Mouse (Mus musculus): ENCODE measurements at regions not wholly inside any gene's neighbourhood (a gene's known extent, or its start where the extent isn't known, plus 50 kb on each side); places are given as distances from the start of the nearest gene placed in this dataset.
A peak's percentile ranks its signal among the peaks of the same experiment; 100 is the strongest.

- ATAC-seq (replicated peaks; ENCODE audit: poor library complexity), result no peak
These were observed 79.1 kb downstream of the Cyp26b1 start for GRCm38 (mm10) chr6:84514623-84515022.

- ATAC-seq (replicated peaks; ENCODE audit: poor library complexity), result no peak
These were observed 85.1 kb downstream of the Cyp26b1 start for GRCm38 (mm10) chr6:84508598-84508997.

DNA sequence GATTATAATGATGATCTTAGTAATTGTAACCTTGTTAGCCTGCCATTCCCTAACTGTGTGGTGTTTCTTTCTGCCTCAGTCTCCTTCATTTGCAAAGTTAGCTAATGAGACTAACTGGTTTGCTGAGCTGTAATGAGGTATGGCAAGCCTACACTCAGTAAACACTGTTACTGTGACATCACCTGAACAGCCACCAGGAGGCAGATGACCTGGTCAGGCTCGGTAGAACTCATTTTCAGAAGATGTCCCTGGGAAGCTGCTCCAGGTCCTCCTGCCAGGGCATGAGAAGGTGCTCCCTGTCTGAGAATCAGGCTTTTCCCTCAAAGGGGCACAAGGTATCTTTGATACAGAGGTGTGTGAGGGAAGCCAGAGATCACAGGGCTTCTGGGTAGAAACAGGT lies 87.0 kb downstream of the Cyp26b1 start:
- ATAC-seq (replicated peaks; ENCODE audit: poor library complexity), result peak; percentile 65

- peak; percentile 68 for ATAC-seq (replicated peaks; ENCODE audit: poor library complexity)
These were observed 93.3 kb downstream of the Cyp26b1 start for GRCm38 (mm10) chr6:84500255-84500886.

DNA sequence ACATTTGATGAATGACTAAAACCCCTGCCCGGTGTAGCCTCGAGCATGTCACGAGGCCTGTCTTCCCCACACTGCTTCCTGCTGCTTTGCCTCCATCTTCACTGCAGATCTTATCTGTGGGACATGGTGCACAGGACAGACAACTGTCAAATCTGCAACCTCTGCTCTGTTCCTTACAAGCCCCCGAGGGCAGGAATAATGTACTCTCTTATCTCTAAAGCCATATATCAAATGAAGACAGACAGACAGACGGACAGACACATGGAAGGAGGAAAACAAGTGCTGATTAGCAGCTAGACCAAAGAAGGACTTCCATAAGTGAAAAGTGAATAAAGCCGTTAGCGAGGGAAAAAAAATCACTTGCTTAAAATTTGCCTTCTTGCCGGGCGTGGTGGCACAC lies 95.6 kb downstream of the Cyp26b1 start:
- ATAC-seq (replicated peaks; ENCODE audit: poor library complexity), result no peak

GRCm38 (mm10) chr6:84493676-84494075 lies 100.0 kb downstream of the Cyp26b1 start:
- peak; percentile 49 for ATAC-seq (replicated peaks; ENCODE audit: poor library complexity)

DNA sequence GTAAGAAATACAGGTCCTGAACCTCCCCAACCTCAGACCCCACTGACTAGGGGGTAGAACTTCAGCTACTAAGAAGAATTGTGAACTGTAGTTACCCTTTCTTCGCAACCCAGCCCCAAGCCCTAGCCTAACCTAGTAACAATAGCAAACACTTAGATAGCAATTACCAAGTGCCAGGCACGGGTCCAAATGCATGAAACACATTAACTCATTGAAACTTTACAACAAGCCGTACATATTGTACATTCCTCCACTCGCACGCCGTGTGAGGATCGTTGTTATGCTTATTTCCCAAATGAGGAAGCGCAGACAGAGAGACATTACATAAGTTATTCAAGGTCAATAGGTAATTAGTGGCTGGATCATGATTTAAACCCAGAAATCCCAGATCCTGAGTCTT lies 100.5 kb downstream of the Cyp26b1 start:
- no peak for ATAC-seq (replicated peaks; ENCODE audit: poor library complexity)

- no peak for ATAC-seq (replicated peaks; ENCODE audit: poor library complexity)
These were observed 101.1 kb downstream of the Cyp26b1 start for GRCm38 (mm10) chr6:84492594-84492993.

DNA sequence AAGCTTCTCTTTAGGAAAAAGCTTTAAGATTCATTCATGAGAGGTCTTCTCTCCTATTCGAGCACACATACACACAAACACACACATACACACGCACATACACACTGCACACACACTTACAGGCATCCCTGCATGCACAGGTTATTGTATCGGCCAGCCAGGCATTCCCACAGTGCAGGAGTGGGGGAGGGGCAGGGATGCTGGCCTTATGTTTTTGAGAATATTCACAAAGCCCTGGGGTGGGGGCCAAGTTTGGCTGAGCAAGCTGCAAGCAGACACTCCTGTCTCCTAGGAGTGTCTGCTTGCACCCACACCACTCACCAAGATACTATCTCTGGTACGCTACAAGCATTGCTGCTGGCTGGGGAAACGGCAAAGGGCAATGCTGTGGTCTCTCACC lies 102.6 kb downstream of the Cyp26b1 start:
- ATAC-seq (replicated peaks; ENCODE audit: poor library complexity), result no peak

GRCm38 (mm10) chr6:84481205-84481604 lies 112.5 kb downstream of the Cyp26b1 start:
- ATAC-seq (replicated peaks; ENCODE audit: poor library complexity), result no peak

DNA sequence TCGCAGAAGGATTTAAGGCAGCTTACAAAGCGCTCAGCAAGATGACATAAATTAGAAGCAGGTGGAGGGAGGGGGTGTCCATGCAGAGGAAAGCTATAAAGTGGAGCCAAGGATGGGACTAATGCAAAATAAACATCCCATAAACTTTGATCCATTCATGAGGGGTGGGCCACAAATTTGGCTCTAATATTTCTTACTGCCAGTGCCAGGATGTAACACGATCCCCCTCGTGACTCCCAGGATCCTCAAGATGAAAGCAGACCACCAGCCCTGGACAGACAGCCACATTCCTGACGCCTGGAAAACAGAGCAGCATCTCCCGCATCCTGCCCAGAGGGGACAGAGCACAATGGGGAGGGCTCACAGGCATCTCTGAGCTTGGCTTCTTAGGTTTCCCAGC lies 116.6 kb downstream of the Cyp26b1 start:
- no peak for ATAC-seq (replicated peaks; ENCODE audit: poor library complexity)

DNA sequence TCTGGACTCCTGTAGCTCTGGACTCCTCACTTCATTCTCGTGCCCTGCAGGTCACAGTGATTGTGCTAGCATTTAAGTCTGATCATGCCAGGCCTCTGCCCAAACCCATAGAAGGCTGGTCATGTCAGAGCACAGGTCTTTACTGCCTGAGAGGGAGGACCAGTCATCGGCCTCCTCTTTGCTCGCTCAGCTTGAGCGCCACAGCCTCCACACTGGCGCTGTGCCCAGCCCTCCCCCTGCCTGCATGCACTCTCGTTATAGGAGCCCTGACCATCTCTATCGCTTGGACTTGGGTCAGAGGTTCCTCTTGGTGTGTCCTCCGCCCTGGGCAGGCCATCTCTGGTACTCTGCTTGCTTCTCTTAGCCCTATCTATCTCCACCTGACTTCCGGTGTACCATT lies 117.2 kb downstream of the Cyp26b1 start:
- ATAC-seq (replicated peaks; ENCODE audit: poor library complexity), result no peak

DNA sequence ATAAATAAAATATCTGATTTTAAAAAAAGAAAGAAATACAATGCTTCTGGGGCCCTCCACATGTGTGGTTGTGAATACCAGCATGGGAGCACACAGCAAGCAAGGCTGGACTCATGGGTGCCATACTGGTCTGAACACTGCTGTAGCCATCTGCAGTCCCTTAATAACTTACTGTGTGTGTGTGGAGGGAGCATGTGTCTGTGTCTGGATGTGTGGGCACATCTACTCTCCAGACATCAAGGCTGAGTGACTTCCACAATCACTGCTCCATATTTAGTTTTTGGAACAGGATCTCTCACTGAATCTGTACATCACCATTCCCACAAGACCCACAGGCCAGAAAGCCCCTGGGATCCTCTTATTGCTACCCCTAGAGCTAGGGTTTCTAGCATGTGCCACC lies 118.9 kb downstream of the Cyp26b1 start:
- no peak for ATAC-seq (replicated peaks; ENCODE audit: poor library complexity)

DNA sequence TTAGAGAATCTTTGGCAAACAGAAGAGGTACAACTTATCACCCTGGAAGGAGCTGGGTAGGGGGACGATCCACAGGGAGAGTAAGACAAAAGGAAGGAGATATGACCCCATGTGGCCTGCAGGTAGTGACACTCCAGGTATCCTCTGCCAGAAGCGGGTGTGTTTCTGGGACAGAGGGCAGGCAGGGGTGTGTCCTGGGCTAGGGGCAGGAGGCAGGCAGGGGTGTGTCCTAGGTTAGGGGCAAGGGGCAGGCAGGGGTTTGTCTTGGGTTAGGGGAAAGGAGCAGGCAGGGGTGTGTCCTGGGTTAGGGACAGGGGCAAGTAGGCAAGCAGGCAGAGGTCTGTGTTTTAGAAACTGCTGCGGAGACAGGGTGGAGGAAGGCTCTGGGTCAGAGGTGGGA lies 120.5 kb downstream of the Cyp26b1 start:
- ATAC-seq (replicated peaks; ENCODE audit: poor library complexity), result no peak

- ATAC-seq (replicated peaks; ENCODE audit: poor library complexity), result peak; percentile 65; the same call in 1 of the 2 replicates
These were observed 121.4 kb downstream of the Cyp26b1 start for GRCm38 (mm10) chr6:84472287-84472686.

DNA sequence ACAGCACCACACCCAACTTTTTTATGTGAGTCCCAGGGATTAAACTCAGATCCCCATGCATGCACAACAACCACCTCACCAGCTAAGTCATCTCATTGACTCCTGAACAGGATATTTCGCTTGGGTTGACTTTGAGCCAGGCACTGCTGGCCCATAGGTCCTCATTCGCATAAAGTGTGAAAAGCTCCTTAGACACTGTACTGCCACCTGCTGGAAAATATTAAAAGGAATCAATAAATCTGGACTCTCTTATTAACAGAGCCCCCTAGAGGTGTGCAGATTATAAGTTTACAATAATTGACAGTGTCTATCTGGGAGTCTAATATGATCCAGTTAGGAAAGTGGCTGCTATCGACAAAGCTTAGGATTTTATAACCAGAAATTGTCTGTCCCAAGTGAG lies 126.4 kb downstream of the Cyp26b1 start:
- no peak for ATAC-seq (replicated peaks; ENCODE audit: poor library complexity)

DNA sequence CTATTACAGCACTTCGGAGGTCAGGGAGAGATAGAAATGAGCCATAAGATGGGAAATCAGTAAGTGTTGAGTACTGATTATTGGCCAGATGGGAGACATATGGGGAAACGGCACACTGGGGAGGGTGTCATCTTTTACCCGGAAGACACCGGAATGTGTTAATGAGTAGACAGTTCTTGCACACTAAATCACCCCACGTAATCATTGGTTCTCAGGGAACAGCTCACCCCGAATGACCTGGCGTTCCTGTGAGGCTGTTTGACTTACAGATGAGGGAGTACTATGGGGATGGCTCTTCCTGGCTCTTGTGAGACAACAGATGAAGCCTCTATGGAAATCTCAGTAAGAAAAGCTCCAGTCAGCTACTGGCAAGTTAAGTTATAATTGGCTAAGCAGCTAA lies 127.5 kb downstream of the Cyp26b1 start:
- no peak for ATAC-seq (replicated peaks; ENCODE audit: poor library complexity)

DNA sequence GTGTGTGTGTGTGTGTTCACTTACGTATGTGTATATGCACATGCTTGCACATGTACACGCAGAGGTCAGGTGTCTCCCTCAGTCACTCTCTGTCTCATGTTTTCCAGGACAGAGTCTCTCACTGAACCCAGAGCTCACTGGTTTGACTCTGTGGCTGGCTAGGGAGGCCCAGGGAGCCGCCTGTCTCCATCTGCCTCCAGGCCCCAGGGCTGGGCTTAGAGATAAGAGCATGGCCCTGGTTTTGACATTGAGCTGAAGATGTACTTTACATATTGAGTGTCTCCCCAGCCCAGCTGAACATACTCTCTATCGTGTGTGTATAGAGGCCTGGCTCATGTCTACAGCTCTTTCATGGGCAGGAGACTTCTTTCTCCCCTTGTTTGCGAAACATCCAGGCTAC lies 128.1 kb downstream of the Cyp26b1 start:
- ATAC-seq (replicated peaks; ENCODE audit: poor library complexity), result peak; percentile 88

- no peak for ATAC-seq (replicated peaks; ENCODE audit: poor library complexity)
These were observed 129.9 kb downstream of the Cyp26b1 start for GRCm38 (mm10) chr6:84463592-84464367.

DNA sequence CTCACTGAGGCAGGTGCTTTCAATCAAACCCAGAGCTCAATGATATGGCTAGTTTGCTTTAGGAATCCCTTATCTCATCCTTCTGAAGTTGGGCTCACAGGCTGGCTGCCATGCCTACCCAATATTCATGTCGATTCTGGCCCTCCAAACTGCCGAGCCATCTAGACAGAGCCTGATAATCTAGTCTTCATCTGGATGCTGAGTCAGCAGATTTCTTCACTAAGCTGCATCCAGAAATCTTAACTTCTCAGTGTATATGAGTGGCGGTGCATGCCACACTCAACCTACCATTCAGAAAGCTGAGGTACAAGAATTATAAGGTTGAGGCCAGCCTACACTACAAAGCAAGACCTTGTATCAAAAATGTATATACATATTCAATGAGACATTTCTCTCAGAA lies 136.9 kb downstream of the Cyp26b1 start:
- ATAC-seq (replicated peaks; ENCODE audit: poor library complexity), result no peak

DNA sequence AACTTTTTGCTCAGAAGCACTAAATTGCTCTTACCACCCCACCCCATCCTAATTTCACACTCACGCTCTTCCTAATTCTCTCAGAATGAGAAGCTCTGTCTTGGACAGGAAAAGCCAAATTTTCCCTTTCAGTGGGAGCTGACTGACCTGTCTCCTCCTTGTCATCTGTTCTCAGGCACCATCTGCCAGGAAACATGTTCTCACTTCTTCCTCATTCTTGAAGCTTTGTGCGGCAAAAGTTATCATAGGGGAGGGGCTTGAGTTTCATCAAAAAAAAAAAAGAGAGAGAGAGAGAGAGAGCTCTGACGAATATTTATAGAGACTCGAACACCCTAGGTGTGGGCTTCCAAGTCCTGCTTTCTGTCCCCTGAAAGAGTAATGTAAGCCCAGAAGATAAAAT lies 148.6 kb downstream of the Cyp26b1 start:
- peak; percentile 42 for ATAC-seq (replicated peaks; ENCODE audit: poor library complexity)

DNA sequence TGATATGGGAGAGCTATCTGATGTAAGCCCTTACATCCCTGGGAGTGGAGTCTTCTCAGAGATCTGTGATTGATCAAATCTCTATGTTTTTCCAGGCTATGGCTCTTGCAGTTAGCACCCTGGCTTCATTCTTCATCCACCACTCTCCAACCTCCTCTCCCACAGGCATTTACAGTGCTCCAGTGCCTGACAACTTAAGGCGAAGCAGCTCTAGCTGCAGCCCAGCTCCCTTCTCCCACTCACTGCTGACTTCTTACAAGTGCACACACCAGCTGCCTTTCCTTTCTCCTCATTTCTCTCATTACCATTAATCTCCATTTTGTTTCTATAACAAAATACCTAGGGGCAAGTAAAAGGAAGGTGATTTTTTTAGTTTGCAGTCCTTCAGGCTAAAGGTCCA lies 151.0 kb downstream of the Cyp26b1 start:
- no peak for ATAC-seq (replicated peaks; ENCODE audit: poor library complexity)

Data from megakaryocyte progenitor cell, adult 5-6 weeks (primary cell).